Mouse (Mus musculus) intestine, embryonic 16.5 days (tissue): Measurements from ENCODE around the gene Prkar1b. TPM values are rescaled to one million over a fixed set of nuclear protein-coding genes. Genes with fewer than 3 reads are reported as not detected.

Source experiments
- ATAC-seq: fragments of 200-750 bp; cut with Nextera tagmentation; 2 replicates; pipeline ENCODE4 v1.8.0; 2017; ENCODE audit warnings: moderate TSS enrichment, moderate library complexity
- H3K27ac ChIP-seq: fragments of 300-500 bp; sonication (generic); 2 replicates; pipeline ENCODE4 v1.5.1; 2014; ENCODE audit warnings: mild to moderate bottlenecking, low read length
- H3K27me3 ChIP-seq: fragments of 300-500 bp; sonication (generic); replicated peaks from 2 replicates; pipeline ENCODE4 v1.6.1; 2014; ENCODE audit warnings: low read length, control low read depth, mixed read lengths; ENCODE audit not compliant: control insufficient read depth, insufficient read depth
- H3K36me3 ChIP-seq: fragments of 300-500 bp; sonication (generic); 2 replicates; pipeline ENCODE4 v1.6.1; 2014; ENCODE audit warnings: low read length, control low read depth; ENCODE audit not compliant: control insufficient read depth, insufficient read depth
- H3K4me1 ChIP-seq: fragments of 300-500 bp; sonication (generic); 2 replicates; pipeline ENCODE4 v1.6.1; 2014; ENCODE audit warnings: low read length, control low read depth, mixed read lengths; ENCODE audit not compliant: control insufficient read depth, insufficient read depth
- H3K4me2 ChIP-seq: fragments of 300-500 bp; sonication (generic); 2 replicates; pipeline ENCODE4 v1.6.1; 2014; ENCODE audit warnings: low read depth, low read length, control low read depth
- H3K4me3 ChIP-seq: fragments of 300-500 bp; sonication (generic); 2 replicates; pipeline ENCODE4 v1.5.1; 2014; ENCODE audit warnings: mild to moderate bottlenecking, low read length
- H3K9ac ChIP-seq: fragments of 300-500 bp; sonication (generic); 2 replicates; pipeline ENCODE4 v1.6.1; 2014; ENCODE audit warnings: low read depth, low read length
- H3K9me3 ChIP-seq: fragments of 300-500 bp; sonication (generic); 2 replicates; pipeline ENCODE4 v1.6.1; 2016; ENCODE audit warnings: low read length, control low read depth; ENCODE audit not compliant: control insufficient read depth
- WGBS: fragments of 180-500 bp; shearing (Covaris S2); extraction: QIAGEN DNeasy Blood & Tissue Kit; methylation state at CpG from one replicate; pipeline ENCODE4 v1.1.7; 2014; 5-methylcytosine and 5-hydroxymethylcytosine counted together
- polyA plus RNA-seq: library from polyadenylated mRNA; unstranded; fragments of >200 nt; fragmentation: Nextera tagmentation; extraction: Ambion mirVana; gene quantifications from 2 replicates; pipeline ENCODE4 v1.2.1, GENCODE M21; 2015

The Prkar1b gene
- polyA plus RNA-seq, 1 experiment from 2014 or later: 23.6 TPM

- ATAC-seq: no peak
- Histone ChIP-seq H3K27ac (no peak overlapping the region), H3K9ac (no peak overlapping the region), H3K4me1 (peaks cover 5% of the 10 kb centered on the region), H3K9me3 (no peaks in the 10 kb centered on the region), H3K4me2 (no peak overlapping the region), H3K4me3 (no peak overlapping the region), H3K36me3 (no peaks in the 10 kb centered on the region), H3K27me3 (no peaks in the 10 kb centered on the region)
- WGBS: 90% methylated on average over 5 of the region's 5 CpGs
These were observed 88.1 kb downstream of the Prkar1b start for GRCm38 (mm10) chr5:139061680-139062079.

- H3K4me1 ChIP-seq: peaks cover 6% of the 10 kb centered on the region
- H3K27me3 ChIP-seq: no peaks in the 10 kb centered on the region
- H3K36me3 ChIP-seq: no peaks in the 10 kb centered on the region
- no peaks in the 10 kb centered on the region for H3K9me3 ChIP-seq
- WGBS: 73% methylated on average over 12 of the region's 12 CpGs
- H3K4me2 ChIP-seq: no peak overlapping the region
- H3K9ac ChIP-seq: no peak overlapping the region
- H3K4me3 ChIP-seq: no peak overlapping the region
- no peak for ATAC-seq
- H3K27ac ChIP-seq: no peak overlapping the region
These were observed 89.2 kb downstream of the Prkar1b start for GRCm38 (mm10) chr5:139060460-139061051.

- H3K9ac ChIP-seq: no peak overlapping the region
- peaks cover 6% of the 10 kb centered on the region for H3K4me1 ChIP-seq
- 89% methylated on average over 10 of the region's 10 CpGs for WGBS
- H3K36me3 ChIP-seq: no peaks in the 10 kb centered on the region
- no peak overlapping the region for H3K4me2 ChIP-seq
- ATAC-seq: no peak
- H3K4me3 ChIP-seq: no peak overlapping the region
- no peaks in the 10 kb centered on the region for H3K9me3 ChIP-seq
- no peaks in the 10 kb centered on the region for H3K27me3 ChIP-seq
- H3K27ac ChIP-seq: no peak overlapping the region
These were observed 96.6 kb downstream of the Prkar1b start for GRCm38 (mm10) chr5:139053176-139053575.

- Histone ChIP-seq H3K36me3 (no peaks in the 10 kb centered on the region), H3K27ac (no peak overlapping the region), H3K4me1 (no peaks in the 10 kb centered on the region), H3K4me3 (no peak overlapping the region), H3K4me2 (no peak overlapping the region), H3K9me3 (no peaks in the 10 kb centered on the region), H3K9ac (no peak overlapping the region), H3K27me3 (no peaks in the 10 kb centered on the region)
- no peak for ATAC-seq
- WGBS: 79% methylated on average over 18 of the region's 18 CpGs
These were observed 98.5 kb downstream of the Prkar1b start for GRCm38 (mm10) chr5:139051276-139051675.

DNA sequence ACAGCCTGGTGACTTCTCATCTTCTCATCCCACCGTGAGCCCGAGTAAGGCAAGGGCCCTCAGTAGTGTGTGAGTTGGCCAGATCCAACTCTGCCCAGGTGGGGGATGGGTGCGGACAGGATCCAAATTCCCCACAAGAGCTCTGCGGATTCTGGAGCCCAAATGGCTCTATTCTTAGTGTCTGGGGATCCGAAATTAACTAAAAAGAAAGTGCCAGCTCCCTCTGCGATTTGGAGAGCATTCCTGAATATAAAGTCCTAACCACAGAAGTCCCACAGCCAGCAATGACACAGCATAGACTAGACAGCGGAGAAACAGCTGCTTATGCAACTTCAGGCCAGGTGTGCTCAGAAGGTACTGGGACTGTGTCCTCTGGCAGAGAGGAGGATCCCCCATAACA lies 100.4 kb downstream of the Prkar1b start:
- H3K27me3 ChIP-seq: no peaks in the 10 kb centered on the region
- no peak overlapping the region for H3K9ac ChIP-seq
- no peak overlapping the region for H3K4me2 ChIP-seq
- H3K9me3 ChIP-seq: no peaks in the 10 kb centered on the region
- H3K36me3 ChIP-seq: no peaks in the 10 kb centered on the region
- H3K4me1 ChIP-seq: no peaks in the 10 kb centered on the region
- no peak for ATAC-seq
- WGBS: 81% methylated on average over 7 of the region's 7 CpGs
- no peak overlapping the region for H3K27ac ChIP-seq
- H3K4me3 ChIP-seq: no peak overlapping the region

DNA sequence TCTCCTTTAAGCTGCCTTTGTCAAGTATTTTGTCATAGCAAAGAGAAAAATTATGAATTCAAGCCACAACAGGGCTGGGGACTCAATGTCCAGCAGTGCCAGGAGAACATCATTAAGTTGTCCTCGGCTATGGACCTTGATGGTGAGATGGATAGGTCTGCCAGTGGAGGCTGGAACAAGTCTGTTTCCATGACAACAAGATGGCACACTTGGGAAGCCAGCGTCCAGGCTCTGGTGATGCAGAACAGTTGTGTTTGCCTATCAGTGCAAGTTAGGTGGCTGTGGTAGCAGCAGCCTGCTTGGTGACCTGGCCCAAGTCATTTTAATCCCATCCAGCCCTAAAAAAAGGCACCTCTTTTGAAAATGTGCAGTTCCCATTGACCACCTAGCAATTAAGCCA lies 102.6 kb downstream of the Prkar1b start:
- Histone ChIP-seq H3K4me3 (no peak overlapping the region), H3K4me2 (no peak overlapping the region), H3K4me1 (no peaks in the 10 kb centered on the region), H3K27ac (no peak overlapping the region), H3K36me3 (no peaks in the 10 kb centered on the region), H3K9ac (no peak overlapping the region), H3K27me3 (no peaks in the 10 kb centered on the region), H3K9me3 (no peaks in the 10 kb centered on the region)
- no peak for ATAC-seq
- WGBS: 48% methylated on average over 2 of the region's 2 CpGs

DNA sequence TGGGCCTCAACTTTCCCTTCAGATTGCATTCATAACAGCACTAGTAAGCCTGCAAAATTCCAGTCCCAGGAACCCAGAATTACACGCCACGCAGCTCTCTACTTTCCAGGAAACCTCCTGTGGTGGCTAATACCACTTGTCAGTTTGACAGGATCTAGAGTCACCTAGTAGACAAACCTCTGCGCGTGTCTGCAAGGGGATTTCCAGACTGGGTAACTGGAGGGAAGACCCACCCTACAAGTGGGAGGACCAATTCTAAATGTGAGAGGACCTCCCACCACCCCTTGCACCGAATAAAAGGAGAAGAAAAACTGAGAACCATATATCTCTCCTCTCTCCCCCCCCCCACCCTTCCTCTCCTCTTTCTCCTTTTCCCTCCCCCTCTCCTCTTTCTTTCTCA lies 103.2 kb downstream of the Prkar1b start:
- Histone ChIP-seq H3K4me3 (no peak overlapping the region), H3K4me2 (no peak overlapping the region), H3K9me3 (no peaks in the 10 kb centered on the region), H3K27me3 (no peaks in the 10 kb centered on the region), H3K9ac (no peak overlapping the region), H3K4me1 (no peaks in the 10 kb centered on the region), H3K36me3 (no peaks in the 10 kb centered on the region), H3K27ac (no peak overlapping the region)
- 68% methylated on average over 5 of the region's 5 CpGs for WGBS
- no peak for ATAC-seq

- no peak overlapping the region for H3K4me3 ChIP-seq
- no peak overlapping the region for H3K9ac ChIP-seq
- WGBS: 58% methylated on average over 4 of the region's 4 CpGs
- no peak overlapping the region for H3K4me2 ChIP-seq
- H3K4me1 ChIP-seq: no peaks in the 10 kb centered on the region
- H3K36me3 ChIP-seq: no peaks in the 10 kb centered on the region
- H3K27me3 ChIP-seq: no peaks in the 10 kb centered on the region
- no peaks in the 10 kb centered on the region for H3K9me3 ChIP-seq
- ATAC-seq: no peak
- no peak overlapping the region for H3K27ac ChIP-seq
These were observed 106.3 kb downstream of the Prkar1b start for GRCm38 (mm10) chr5:139043546-139043945.

- 67% methylated on average over 12 of the region's 12 CpGs for WGBS
- H3K27ac ChIP-seq: no peak overlapping the region
- ATAC-seq: no peak
- no peak overlapping the region for H3K4me3 ChIP-seq
- H3K4me2 ChIP-seq: no peak overlapping the region
- H3K9ac ChIP-seq: no peak overlapping the region
- no peaks in the 10 kb centered on the region for H3K9me3 ChIP-seq
- H3K36me3 ChIP-seq: no peaks in the 10 kb centered on the region
- H3K4me1 ChIP-seq: no peaks in the 10 kb centered on the region
- H3K27me3 ChIP-seq: no peaks in the 10 kb centered on the region
These were observed 107.5 kb downstream of the Prkar1b start for GRCm38 (mm10) chr5:139042299-139042698.

GRCm38 (mm10) chr5:139035171-139035570 lies 114.6 kb downstream of the Prkar1b start:
- Histone ChIP-seq H3K9me3 (no peaks in the 10 kb centered on the region), H3K4me1 (peaks cover 9% of the 10 kb centered on the region), H3K36me3 (no peaks in the 10 kb centered on the region), H3K9ac (no peak overlapping the region), H3K27ac (no peak overlapping the region), H3K27me3 (no peaks in the 10 kb centered on the region), H3K4me2 (no peak overlapping the region), H3K4me3 (no peak overlapping the region)
- 72% methylated on average over 2 of the region's 2 CpGs for WGBS
- no peak for ATAC-seq
